Comparison of ENCODE assay signal across 8 mouse cellular contexts in the genomic region with DNA sequence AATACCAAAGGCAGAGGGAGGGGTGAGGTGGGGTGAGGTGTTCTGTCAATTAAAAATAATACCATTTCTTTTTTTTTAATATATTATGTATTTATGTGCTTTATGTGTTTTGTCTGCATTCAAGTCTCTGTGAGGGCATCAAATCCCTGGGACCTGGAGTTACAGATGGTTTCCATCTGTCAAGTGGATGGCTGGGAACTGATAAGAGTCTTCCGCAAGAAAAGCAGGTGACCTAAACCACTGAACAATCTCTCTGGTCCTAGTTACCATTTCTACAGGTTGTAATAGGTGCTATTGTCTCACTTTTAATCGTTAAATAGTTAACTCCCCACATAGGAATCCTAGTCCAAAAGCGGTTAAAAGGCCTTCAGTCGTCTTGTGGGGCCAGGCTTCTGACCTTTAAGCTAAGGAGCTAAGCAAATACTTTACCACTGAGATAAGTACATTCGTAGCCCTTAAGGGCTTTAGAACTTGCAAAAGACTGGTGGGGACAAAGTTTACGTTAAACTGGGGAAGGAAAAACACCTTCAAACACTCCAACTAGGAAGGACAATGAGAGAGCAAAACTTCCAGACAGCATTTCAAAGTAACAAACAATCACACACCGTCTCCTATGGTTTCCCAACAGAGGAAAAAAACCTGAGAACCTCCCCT. TPM values are rescaled to one million over a fixed set of nuclear protein-coding genes. Genes with fewer than 3 reads are reported as not detected.
A peak's percentile ranks its signal among the peaks of the same experiment; 100 is the strongest.
DNase-seq lines count a peak whose midpoint lies in the region; ATAC-seq and TF ChIP-seq lines count a peak whose summit lies in the region.

No protein-coding gene starts in this region.

- H3K27ac ChIP-seq in heart, embryonic 10.5 days: peak overlapping the region; percentile 98; the same call in 1 of the 2 replicates
- no peak overlapping the region for H3K27ac ChIP-seq in bone marrow macrophage, adult 2 months (ENCODE audit: insufficient read depth, low read depth, low read length)
- H3K27ac ChIP-seq in hindbrain, embryonic 11.5 days (ENCODE audit: low read depth, low read length): no peak overlapping the region
- peak overlapping the region; percentile 93 for H3K27ac ChIP-seq in lung, embryonic 15.5 days

- H3K27me3 ChIP-seq in heart, embryonic 10.5 days (ENCODE audit: insufficient read depth, poor library complexity, severe bottlenecking): no peaks in the 10 kb centered on the region
- H3K27me3 ChIP-seq in hindbrain, embryonic 11.5 days (ENCODE audit: control insufficient read depth, insufficient read depth, low read length): no peaks in the 10 kb centered on the region
- no peaks in the 10 kb centered on the region for H3K27me3 ChIP-seq in lung, embryonic 15.5 days

- peaks cover 8% of the 10 kb centered on the region; the same call in 1 of the 2 replicates for H3K36me3 ChIP-seq in heart, embryonic 10.5 days
- H3K36me3 ChIP-seq in hindbrain, embryonic 11.5 days (ENCODE audit: control insufficient read depth, insufficient read depth, low read length): no peaks in the 10 kb centered on the region
- H3K36me3 ChIP-seq in lung, embryonic 15.5 days: 0 out of 2 replicates have a peak, but pooled peaks cover 4% of the 10 kb centered on the region

- 9% methylated on average over 7 of the region's 7 CpGs for WGBS in heart, embryonic 10.5 days
- 37% methylated on average over 7 of the region's 7 CpGs for WGBS in hindbrain, embryonic 11.5 days
- 13% methylated on average over 7 of the region's 7 CpGs for WGBS in lung, embryonic 15.5 days

- TF ChIP-seq CTCF in bone marrow macrophage, adult 2 months (IDR thresholded peaks at IDR 0.05; ENCODE audit: low read depth, low read length): no peak

- H3K9ac ChIP-seq in hindbrain, embryonic 11.5 days (ENCODE audit: low read depth, low read length): peak overlapping the region; percentile 72
- peak overlapping the region; percentile 85 for H3K9ac ChIP-seq in lung, embryonic 15.5 days

- peak overlapping the region; percentile 96 for H3K4me3 ChIP-seq in heart, embryonic 10.5 days
- H3K4me3 ChIP-seq in bone marrow macrophage, adult 2 months (ENCODE audit: insufficient read depth, low read length): peak overlapping the region; percentile 89
- H3K4me3 ChIP-seq in hindbrain, embryonic 11.5 days (ENCODE audit: low read depth, low read length): peak overlapping the region; percentile 92
- H3K4me3 ChIP-seq in lung, embryonic 15.5 days: peak overlapping the region; percentile 91

- H3K9me3 ChIP-seq in heart, embryonic 10.5 days: no peaks in the 10 kb centered on the region
- no peaks in the 10 kb centered on the region for H3K9me3 ChIP-seq in hindbrain, embryonic 11.5 days (ENCODE audit: control insufficient read depth, low read length)
- H3K9me3 ChIP-seq in lung, embryonic 15.5 days: no peaks in the 10 kb centered on the region

- H3K4me2 ChIP-seq in hindbrain, embryonic 11.5 days (replicated peaks; ENCODE audit: low read depth, low read length): peak overlapping the region; percentile 46
- peak overlapping the region; percentile 63 for H3K4me2 ChIP-seq in lung, embryonic 15.5 days

- no peak for TF ChIP-seq POLR2A in bone marrow macrophage, adult 2 months (IDR thresholded peaks at IDR 0.05; ENCODE audit: borderline replicate concordance, low read depth, low read length)

- intact Hi-C loops in heart, postnatal 25 days (cut with DNase I): no loop called here

- ATAC-seq in hindbrain, embryonic 11.5 days (ENCODE audit: low FRiP score): no peak
- no peak for ATAC-seq in lung, embryonic 15.5 days (ENCODE audit: borderline replicate concordance, extremely low read depth, low FRiP score, low TSS enrichment)

- DNase-seq in heart, embryonic 10.5 days (ENCODE audit: low spot score): no peak
- DNase-seq in heart, postnatal 25 days (ENCODE audit: low spot score): no peak
- no peak for DNase-seq in hindbrain, embryonic 11.5 days (ENCODE audit: low spot score)
- no peak for DNase-seq in thymus, postnatal 25 days
- no peak for DNase-seq in right cerebral cortex, postnatal 4 days
- DNase-seq in cerebellum, adult 11 months: no peak

- H3K4me1 ChIP-seq in heart, embryonic 10.5 days: peaks cover 14% of the 10 kb centered on the region
- H3K4me1 ChIP-seq in bone marrow macrophage, adult 2 months (ENCODE audit: control insufficient read depth, insufficient read depth, low read length): peaks cover 14% of the 10 kb centered on the region
- peaks cover 4% of the 10 kb centered on the region; the same call in 1 of the 2 replicates for H3K4me1 ChIP-seq in hindbrain, embryonic 11.5 days (replicated peaks; ENCODE audit: control insufficient read depth, insufficient read depth, low read length)
- peaks cover 21% of the 10 kb centered on the region for H3K4me1 ChIP-seq in lung, embryonic 15.5 days

RNA-seq across cellular contexts. Expression of gene Swt1, which starts 1.2 kb away (rescaled TPM):
- 17.0 and 18.3 TPM in 2 replicates for polyA plus RNA-seq in heart, embryonic 10.5 days (2016; fragmentation: Nextera tagmentation; extraction: Ambion mirVana)
- total RNA-seq in heart, postnatal 25 days (2021): 10 to 100 TPM in 1 of 2 experiments, 1 to 10 TPM in 1; 9.8 to 12.2 TPM
- polyA plus RNA-seq in bone marrow macrophage, adult 2 months (2012; ENCODE audit: insufficient read depth, insufficient read length, missing spikeins): 17.3 and 17.4 TPM in 2 replicates
- polyA plus RNA-seq in hindbrain, embryonic 11.5 days (2014; fragmentation: Nextera tagmentation; extraction: Ambion mirVana): 23.7 and 27.6 TPM in 2 replicates
- polyA plus RNA-seq in lung, embryonic 15.5 days (2015; fragmentation: Nextera tagmentation; extraction: Ambion mirVana): 23.7 and 26.2 TPM in 2 replicates

RNA-seq across cellular contexts. Expression of gene Trmt1l, which starts 1.3 kb away (rescaled TPM):
- polyA plus RNA-seq in heart, embryonic 10.5 days (2016; fragmentation: Nextera tagmentation; extraction: Ambion mirVana): 41.9 and 50.3 TPM in 2 replicates
- total RNA-seq in heart, postnatal 25 days (2021): 10 to 100 TPM; 21.4 to 22.2 TPM
- 41.4 and 42.2 TPM in 2 replicates for polyA plus RNA-seq in bone marrow macrophage, adult 2 months (2012; ENCODE audit: insufficient read depth, insufficient read length, missing spikeins)
- 59.3 and 63.8 TPM in 2 replicates for polyA plus RNA-seq in hindbrain, embryonic 11.5 days (2014; fragmentation: Nextera tagmentation; extraction: Ambion mirVana)
- polyA plus RNA-seq in lung, embryonic 15.5 days (2015; fragmentation: Nextera tagmentation; extraction: Ambion mirVana): 41.1 and 42.7 TPM in 2 replicates

Comparison
In these comparisons a context has a peak if more than half of its experiments do, and no peak if none do; other contexts are left out.
1. H3K27ac ChIP-seq: peak in heart, embryonic 10.5 days (single experiment) and lung, embryonic 15.5 days (single experiment); none in bone marrow macrophage, adult 2 months (single experiment) and hindbrain, embryonic 11.5 days (single experiment).
2. Peak in every context shown above with its lines, with median percentiles within 50 percentile points of each other: H3K4me3 ChIP-seq.